Mouse (Mus musculus): ENCODE measurements around the gene Atp7b.

GRCm38 (mm10) chr8:22060446-22060889 lies 363 bp upstream of the Atp7b start, which contains the start of gene Alg11:
- no peak for TF ChIP-seq CTCF (IDR thresholded peaks at IDR 0.05; ENCODE audit: control insufficient read depth, insufficient read depth, insufficient read length)
- TF ChIP-seq MAX (IDR thresholded peaks at IDR 0.05) = peak; percentile 72
- TF ChIP-seq USF1 (IDR thresholded peaks at IDR 0.05; ENCODE audit: low read depth) = no peak
- TF ChIP-seq FOSL1 (IDR thresholded peaks at IDR 0.05; ENCODE audit: insufficient read depth, low read length, poor library complexity, severe bottlenecking) = no peak
- peak; percentile 83 for TF ChIP-seq CEBPB (IDR thresholded peaks at IDR 0.05; ENCODE audit: low read depth)
- TF ChIP-seq MYOD1 (IDR thresholded peaks at IDR 0.05; ENCODE audit: control insufficient read depth, insufficient read length, low read depth) = no peak
- no peak for TF ChIP-seq MYOG (IDR thresholded peaks at IDR 0.05; ENCODE audit: control insufficient read depth, extremely low read depth, insufficient read length)

Data from C2C12 (cell line).